Mouse (Mus musculus) urinary bladder, postnatal 25 days (tissue): ENCODE measurements around the gene Myo9a.
A peak's percentile ranks its signal among the peaks of the same experiment; 100 is the strongest.

Experiments used
- DNase-seq: peaks from one replicate; pipeline ENCODE4 v3.0.0; 2022; ENCODE audit warnings: low spot score

Myo9a gene

DNA sequence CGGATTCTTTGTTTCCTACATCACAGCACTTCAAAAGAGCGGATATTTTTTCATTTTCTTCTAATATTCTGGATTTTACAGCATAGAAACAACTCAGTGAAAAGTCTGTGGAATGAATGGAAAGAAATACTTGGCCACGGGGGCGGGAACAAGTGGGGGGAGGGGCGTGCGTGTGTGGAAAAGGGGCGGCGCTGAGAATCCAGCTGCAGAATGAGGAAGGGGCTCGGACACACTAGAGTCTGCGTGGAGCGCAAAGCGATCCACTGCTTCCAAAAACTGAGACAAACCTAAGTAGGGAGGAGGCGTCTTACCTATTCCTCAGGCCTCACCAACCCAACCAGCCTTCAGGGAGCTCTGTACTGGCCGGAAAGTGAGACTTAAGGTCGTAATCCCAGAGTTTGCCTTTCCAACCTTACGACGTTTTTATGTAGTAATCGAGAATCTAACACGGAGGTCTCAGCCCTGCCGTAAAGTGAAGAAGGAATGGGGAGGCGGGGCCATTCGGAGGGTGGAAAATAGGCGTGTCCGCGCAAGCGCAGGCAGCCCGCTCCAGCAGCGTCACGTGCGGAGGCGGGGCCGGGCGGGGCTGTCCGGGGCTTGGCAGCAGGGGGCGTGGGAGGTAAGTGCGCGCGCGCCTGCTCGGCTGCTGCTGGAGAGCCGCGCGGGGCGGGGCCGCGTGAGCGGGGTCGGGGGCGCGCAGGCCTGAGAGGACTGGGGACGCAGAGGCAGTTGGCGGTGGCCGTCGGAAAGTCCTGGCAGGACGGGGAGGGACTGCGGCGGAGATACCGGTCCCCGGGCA is at the start of gene Myo9a, which contains the start of gene Senp8:
Myo9a (plus strand) TSS at position 630 of the 799 bp plus-strand sequence.
Senp8 (minus strand) TSS at position 444 of the 799 bp plus-strand sequence.
- peak; percentile 100 for DNase-seq

DNA sequence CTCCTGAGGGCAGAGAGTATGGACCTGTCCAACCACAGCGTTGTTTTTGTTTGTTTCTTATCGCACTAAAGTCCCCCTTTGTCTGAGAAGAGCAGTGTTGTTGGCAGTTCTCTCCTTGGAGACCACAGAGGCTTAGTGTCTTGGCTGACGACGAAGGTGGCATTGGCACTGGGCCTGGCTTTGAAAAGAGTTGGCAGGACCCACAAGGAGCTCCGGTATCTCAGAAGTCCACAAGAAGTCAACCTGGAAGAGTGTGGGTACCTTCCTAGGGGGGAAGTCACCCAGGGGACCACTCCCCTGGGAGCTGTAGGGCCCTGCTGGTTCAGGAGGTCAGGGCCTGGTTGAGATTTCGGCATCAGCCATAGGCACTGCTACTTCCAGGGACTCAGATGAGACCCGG is 49.6 kb upstream of the Myo9a start:
- DNase-seq, result no peak

DNA sequence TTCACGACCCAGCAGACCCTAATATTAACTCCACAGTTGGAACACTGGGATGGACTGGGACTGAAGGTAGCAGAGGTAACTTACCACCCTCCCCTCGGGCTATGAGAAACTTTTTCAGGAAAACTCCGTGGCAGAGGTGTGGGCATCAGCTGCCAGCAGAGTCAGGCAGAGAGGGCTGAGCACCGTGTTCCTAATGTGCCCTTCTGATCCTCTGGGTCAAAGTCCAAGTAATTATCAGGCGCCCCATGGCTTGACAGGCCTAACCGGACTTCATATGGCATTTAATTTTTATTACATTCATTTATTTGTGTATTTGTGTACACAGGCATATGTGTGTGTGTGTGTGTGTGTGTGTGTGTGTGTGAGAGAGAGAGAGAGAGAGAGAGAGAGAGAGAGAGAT is 47.6 kb upstream of the Myo9a start:
- no peak for DNase-seq

DNA sequence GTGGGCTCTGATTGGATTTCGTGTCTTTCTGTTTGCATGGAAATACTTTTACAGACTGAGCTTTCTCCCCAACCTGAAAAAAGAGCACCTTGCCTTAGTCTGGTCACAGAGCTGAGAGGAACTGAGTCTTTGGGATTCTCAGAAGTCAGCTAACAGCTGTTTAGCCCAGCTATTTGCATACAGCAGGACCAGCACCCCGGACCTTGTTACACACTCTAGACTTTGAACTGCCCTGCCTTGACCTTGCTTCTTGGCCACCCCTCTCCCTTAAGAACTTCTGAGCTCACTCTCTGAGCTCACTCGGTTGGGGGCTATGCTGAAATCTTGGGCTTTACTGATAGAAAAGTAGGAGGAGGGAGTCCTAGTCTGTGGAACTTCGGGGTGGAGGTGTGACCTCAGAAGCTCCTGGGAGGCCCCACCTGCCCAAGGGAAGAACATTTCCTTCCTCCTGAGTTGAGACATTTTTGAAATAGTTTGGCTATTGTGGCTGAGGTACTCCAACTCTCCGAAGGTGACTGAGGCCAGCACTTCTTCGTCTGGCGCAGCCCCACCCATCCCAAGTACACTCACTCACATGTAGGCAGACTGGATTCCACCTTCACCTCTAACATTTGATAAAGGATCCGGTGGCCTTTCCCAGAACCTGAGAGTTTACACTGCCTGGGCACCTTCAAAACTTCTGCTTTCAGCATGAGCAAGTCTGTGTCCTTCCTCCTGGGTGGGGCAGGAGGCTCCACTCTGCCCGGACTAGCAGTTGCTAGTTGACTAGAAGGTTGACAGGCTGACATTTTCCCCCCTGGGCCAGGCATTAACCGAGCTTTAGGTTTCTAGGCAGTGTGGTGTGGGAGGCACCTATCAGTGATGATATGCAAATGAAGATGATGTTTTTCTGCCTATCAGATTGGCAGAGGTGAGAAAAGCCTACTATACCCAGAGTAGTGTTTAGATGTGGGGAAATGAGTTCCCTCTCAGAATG is 43.6 kb upstream of the Myo9a start:
- no peak for DNase-seq

DNA sequence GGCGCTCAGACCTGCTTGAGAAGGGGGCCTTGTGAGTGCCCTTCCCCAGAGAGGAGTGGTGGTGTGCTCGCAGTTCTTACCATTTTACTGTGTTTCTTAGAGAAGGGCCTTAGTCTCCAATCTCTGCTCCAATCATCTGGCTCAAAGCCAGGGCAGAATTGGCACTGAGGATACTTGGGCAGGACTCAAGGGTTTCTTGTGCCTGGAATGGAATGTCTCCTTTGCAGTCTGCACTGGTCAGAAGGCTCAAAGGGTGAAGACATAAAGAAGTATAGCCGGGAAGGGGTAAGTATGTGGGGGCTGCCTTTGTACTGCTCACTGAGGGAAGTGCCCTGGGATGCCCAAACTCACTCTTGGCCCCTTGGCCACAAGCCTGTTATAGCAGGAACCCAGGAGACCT is 41.5 kb upstream of the Myo9a start:
- no peak for DNase-seq

DNA sequence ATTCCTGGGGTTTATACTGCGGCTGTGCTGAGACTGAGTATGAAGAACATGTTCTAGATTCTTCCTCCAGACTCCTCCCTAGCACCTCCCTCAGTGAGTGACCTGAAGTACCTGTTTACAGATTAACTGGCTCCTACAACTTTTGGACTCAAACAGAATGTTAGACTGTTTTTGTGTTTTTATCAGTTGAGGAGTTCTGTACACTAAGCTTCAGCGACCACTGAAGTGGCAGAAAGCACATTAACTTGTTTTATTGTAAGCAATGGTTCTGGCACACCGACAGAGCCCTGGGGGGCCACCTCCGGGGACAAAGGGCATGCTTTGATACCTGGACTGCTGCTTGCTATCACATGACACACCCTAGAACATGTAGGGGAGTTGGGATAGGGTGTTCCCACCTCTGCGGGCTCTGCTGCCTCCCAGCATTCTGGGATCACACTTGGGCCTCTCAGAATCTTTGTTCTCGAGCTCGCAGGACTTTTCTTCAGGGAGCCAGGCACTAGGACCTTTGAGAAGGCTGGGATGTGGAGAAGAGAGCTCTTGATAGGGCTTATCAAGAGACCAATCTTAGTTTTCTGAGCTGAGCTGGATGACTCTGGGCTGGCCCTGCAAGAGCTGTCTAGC is 34.3 kb upstream of the Myo9a start:
- no peak for DNase-seq

DNA sequence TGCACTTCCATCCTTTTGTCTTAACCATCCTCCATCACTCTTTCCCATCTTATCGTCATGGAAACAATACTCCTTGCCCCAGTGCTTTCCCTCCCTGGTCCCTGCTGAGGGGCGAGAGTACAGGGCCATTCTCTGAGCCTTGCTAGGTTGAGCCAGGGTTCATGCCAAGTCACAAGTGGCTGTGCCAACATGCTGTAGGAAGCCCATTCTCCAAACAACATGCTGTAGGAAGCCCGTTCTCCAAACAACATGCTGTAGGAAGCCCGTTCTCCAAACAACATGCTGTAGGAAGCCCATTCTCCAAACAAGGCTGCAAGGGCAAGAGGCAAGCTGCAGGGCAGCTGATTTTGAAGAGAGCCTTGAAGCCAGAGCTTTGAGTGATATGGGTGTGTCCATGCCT is 32.5 kb upstream of the Myo9a start:
- no peak for DNase-seq

DNA sequence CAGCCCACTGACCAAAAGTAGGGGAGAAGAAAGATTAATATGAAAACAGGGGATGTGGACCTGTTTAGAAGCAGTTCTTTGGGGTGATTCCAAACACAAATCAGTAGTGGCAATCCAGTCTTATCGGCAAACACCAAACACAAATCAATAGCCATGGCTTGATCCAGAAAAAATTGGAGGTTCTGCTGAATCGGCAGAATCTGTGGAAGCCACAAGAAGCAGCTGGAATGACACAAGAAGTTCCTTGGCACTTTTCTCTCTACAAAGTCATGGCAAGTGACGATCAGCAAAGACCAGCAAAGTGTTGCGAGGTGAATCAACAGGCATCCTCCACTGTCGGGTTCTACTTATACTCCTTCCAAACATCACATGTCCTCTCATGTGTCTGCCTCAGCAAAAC is 29.6 kb upstream of the Myo9a start:
- DNase-seq, result no peak

DNA sequence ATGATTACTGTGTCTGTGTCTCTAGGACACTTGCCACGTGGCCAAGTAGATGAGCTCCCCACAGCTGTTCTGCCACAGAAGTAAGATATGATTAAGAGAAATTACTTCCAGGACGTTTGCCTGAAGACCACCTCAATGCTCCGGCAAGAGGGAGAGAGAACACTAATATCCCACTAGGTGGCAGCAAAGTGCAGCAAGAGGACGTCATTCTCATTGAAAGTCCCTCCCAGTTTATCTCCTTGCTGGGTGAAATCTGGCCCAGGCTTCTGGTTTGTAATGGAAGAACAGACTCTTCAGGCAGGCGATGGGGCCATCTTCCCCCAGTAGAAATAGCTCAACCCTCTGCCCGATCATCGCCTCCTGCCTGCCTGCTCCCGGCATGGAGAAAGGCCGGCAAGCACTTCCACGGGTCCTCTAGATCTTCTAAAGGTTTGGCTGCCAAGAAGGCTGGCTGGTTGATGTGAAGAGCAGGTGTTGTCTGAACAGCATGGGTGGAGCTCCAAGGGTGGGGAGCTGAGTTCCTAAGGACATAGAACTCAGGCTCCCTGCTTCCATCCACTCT is 27.5 kb upstream of the Myo9a start:
- peak; percentile 54 for DNase-seq

DNA sequence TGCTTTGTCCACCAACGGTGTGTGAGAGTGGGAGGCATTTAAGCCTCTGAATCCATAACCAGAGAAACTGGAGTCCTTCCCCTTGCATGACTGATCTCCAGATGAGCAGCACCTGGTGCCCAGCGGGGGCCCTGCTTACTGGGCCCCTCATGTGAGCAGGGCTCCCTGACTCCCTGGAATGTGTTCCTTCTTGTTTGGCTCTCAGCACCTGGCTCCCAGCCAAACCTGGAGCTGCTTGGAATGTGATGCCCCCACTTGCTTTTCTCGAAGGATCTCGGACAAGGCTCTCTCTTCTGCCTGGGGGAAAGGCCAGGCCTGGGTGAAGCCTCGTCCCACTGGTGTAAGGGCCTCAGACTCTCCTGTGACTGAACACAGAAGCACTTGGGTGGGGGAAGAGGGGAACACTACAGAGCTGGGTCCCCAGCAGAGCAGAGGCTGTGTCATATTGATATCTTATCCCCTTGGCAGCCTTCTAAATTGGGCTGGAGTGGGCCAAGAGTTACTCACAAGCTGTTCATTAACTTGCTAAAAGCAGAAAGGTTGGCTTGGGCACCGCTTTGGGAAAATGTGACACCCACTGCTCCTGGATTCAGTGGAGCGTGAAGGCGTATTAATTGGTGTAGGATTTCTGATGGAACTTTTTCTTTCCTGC is 26.8 kb upstream of the Myo9a start:
- peak; percentile 20 for DNase-seq

DNA sequence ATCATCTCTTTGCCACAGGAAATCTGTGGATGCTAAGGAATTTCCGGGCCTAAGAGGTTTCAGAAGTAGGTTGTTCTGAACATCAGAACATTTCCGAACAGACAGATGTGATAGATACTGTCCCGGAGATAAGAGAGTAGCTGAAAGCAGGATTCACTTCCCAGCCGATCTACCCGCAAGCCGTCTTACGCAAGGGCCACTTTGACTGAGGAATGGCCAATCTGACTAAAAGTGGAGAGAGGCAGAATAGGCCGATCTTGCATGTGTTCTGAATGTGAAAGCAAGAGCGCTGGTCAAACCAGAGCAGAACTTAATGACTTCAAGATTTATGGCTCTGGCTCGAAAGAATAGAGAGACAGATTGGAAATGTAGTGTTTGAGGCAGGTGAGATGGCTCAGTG is 25.2 kb upstream of the Myo9a start:
- DNase-seq, result no peak

DNA sequence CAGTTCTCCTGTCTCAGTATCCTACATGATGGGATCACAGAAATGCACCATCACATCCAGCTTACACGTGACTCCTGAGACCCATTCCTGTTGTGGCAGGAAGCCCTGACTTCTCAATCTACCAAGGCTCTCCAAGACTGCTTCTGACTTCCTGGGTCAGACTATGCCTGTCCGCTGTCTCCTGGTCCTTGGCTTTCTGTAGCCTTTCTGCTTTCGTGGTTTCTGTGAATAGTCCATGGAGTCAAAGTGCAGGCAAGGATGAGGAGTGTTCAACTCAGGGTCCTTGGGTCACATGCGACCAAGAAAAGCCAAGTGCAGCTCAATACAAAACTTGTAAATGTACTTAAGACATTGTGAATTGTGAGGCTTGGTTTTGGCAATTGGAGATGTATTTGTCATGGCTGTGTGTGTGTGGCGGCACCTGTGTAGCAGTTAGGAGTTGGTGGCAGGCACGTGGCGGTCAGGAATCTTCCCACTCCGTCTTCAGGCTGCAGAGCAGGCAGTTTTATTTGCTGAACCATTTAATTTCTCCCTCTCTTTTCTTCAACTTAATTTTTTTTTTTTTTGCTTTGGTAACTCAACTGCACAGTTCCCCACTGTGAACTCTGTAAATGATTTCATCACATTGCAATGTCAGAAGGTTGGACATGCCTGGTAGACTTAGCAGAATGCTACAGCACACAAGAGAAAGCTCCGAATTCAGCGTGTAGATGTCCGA is 23.0 kb upstream of the Myo9a start:
- DNase-seq, result no peak

DNA sequence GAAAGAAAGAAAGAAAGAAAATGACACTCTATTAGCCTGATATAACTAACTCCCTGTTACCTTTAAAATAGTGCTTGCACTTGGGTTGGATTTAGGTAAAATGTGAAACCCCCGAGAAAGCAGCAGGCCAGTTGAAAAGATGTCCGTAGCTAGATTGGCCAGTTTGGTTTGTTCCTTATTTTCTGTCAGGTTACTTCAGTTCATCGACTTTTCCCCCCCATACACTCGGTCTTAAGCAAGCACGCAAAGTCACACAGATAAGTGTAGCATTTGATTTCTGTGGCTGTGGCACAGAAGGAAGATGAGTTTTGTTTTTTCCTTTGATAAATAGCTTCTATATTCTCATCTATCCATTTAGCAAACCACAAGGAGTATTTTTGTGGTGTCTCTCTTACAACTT is 19.6 kb upstream of the Myo9a start:
- DNase-seq, result no peak

DNA sequence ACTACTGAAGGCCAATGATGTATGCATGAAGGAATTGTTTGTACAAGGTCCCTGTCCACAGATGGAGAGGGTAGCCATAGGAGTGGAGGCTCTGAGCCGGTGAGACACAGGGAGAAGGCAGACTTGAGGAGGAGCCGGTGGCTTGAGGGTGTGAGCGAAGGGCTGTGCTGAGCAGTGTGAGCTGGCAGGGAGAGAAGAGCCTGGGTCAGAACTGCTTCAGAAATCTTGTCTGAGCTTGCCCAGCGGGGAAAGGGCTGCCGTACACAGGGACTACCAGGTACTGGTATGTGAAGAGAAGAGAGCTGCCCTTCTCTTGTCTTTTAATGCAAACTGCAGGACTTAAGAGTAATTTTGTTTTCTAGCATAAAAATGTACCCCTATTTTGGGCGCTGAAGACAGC is 17.6 kb upstream of the Myo9a start:
- peak; percentile 39 for DNase-seq

DNA sequence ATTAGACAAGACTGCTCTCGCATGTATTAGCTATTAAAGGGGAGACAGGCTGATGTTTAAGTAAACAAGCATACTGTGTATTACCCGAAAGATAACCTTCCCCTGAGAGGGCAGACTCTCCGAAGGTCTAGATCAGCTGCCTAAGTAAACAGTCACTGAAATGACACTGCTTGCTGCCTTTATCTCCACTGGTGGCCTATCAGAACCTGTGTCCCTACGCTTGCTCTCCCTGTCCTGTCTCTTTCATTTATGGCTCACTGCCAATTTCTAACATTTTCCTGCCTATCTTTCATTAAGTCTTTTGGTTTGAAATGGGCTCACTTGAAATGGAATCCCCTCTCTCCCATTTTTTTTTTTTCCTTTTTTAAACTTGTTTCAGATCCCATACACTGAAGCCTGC is 15.3 kb upstream of the Myo9a start:
- no peak for DNase-seq

DNA sequence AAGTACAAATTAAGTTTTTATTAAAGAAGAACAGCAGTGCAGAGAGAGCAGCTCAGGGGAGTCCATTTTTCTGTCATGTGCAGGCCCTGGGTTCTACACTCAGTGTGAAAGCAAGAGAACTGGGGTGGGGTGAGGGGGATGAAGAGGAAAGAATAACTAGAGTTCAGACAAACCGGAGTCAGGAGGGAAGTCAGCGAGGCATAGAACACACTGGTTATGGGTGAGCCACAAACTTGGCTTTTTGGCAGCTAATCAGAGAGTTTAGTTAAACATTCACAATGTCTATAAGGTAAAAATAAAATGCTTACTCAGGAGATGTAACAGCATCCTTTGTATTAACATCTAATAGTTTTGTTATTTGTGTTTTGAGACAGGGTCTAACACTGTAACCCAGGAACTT is 10.1 kb upstream of the Myo9a start:
- DNase-seq, result no peak

DNA sequence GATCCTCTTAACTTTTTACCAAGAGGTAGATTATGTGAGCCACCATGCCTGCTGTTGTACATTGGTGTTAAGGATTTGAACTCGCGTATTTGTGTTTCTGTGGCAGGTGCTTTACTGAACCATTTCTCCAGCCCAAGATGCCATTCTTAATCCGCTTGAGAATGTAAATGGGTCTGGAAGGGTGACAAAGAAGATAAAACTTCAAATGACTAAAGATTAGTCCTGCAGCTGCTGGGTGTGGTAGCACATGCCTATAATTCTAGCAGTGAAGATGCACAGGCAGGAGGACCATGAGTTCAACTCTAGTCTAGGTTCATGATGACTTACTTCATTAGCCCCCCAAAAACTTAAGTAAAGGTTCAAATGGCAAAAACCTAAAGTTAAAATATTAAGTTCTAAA is 6.8 kb upstream of the Myo9a start:
- DNase-seq, result no peak

DNA sequence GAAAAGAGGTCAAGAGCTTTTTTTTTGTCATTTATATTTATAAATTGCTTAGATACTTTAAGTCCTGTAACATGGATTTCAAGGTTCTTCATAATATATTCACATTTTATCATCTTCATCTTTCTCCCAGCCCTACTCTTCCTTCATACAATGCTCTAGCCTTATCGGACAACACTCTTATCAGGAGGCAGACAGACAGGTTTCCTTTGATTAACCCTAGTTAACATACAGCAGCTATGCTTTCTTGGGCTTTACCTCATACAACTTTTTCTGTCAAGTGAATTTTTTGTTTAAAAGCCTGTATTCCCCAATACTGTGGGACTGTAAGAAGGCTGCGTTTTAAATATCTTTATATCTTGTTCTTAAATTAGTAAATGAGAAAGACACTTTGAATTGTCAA is 2.3 kb upstream of the Myo9a start:
- no peak for DNase-seq

DNA sequence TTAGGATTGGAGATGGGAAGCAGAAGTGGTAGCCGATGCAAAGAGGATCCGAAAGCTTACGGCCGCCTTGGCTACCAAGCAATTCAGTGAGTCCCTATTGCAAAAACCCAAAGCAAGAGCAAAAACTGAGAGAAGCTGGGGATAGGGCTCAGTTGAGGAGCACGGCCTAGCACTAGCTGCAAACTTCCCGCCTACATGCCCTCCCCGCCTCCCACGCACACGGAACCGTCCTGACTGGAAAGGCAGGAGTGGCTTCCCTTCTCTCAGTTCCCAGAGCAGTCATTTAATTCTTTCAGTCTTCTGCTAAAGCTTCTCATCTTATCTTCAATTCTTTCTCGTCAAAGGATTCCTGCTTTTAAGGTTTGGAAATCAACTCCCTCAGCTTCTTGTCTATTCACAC is 1.7 kb upstream of the Myo9a start:
- DNase-seq, result no peak

DNA sequence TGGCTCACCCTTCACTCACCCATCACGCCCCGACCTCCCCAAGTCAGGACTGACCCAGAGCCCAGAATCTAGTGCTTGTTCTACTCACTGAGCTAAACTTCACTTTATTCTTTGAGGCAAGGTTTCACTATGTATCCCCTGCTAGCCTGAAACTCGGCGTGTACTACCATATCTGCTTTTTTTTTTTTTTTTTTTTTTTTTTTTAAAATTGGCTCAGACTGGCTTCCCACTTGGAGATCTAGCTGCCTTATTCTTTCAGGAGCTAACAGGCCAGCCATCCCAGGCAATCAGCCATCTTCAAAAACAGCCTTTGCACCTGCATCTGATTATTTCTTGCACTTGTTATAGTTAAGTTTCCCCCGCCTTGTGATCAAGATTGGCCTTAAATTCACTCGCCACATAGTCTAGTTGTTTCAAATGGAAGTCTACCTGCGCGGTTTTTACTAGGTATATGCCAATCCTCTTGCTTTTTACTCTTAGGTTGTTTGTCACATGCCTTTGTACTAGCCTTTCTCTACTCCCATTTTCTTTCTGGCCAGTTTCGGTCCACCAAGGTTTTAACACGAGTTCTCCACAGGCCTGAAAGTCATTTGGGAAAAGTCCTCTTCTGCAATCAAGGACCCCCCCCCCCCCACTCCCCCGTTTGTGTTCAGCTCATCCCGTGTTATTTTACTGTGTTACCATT is 973 bp upstream of the Myo9a start:
- DNase-seq, result no peak
